ENCODE assay signal across 24 mouse cellular contexts in the genomic region with DNA sequence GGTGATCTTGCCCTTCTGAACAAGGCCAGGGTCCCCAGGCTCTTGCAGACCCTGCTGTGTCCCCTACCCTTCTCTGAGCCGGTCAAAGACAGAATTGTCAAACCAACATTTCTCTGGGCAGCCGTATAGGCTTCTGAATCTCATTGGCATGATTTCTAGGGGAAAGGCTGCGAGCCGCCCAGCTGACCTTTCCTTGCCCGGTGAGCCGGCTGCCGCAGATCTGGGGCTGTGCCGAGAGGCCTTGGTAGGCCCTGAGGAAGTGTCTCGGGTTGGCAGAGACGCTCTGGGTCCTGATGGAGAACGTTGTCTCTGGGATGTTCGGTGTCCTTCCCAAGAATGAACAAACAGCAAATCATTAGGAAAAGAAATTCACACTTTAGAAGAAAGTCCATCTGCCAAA. TPM values are rescaled to one million over a fixed set of nuclear protein-coding genes. Genes with fewer than 3 reads are reported as not detected.
DNase-seq lines count a peak whose midpoint lies in the region; TF ChIP-seq lines count a peak whose summit lies in the region.
"Had no signal": no experiment of that assay in that cellular context is flagged by ENCODE, and none has a peak within 500 bp of the region (broad histone marks: within the 10 kb centered on the region; RNA-seq: fewer than 3 reads in every experiment).

No protein-coding gene starts in this region.

- DNase-seq in gastrocnemius, adult 2 months: peak; percentile 39
- DNase-seq in gastrocnemius, postnatal 14 days: no peak
- DNase-seq in adrenal gland, postnatal 14 days: peak; percentile 75
- DNase-seq in layer of hippocampus, adult 2 months (ENCODE audit: low spot score in 2 of 2): no peak
- DNase-seq in embryo, embryonic 11 days: no peak
- DNase-seq: cerebellum, adult 11-12 months; cerebellum, adult 8-10 months; cerebellum, postnatal 10 days; cerebellum, postnatal 36 days; forebrain, postnatal 0 days; gastrocnemius, postnatal 25 days; heart, adult 18-20 months; heart, postnatal 10 days; heart, postnatal 36 days; kidney, adult 11 months; kidney, adult 8-10 months had no signal

- H3K27ac ChIP-seq in gastrocnemius, adult 2 months: 0 out of 2 replicates have a peak overlapping the region, but pooled peaks have one; percentile 35
- H3K27ac ChIP-seq in brown adipose tissue, adult 24 weeks (replicated peaks; ENCODE audit: low read depth, low read length): peak overlapping the region; percentile 98
- no peak overlapping the region for H3K27ac ChIP-seq in layer of hippocampus, adult 2 months
- H3K27ac ChIP-seq: embryonic facial prominence, embryonic 12.5 days; embryonic facial prominence, embryonic 15.5 days; heart, embryonic 15.5 days; hindbrain, embryonic 10.5 days; hindbrain, embryonic 13.5 days; intestine, embryonic 15.5 days had no signal

- intact Hi-C loops in gastrocnemius, adult 2 months (cut with DNase I): no loop called here
- intact Hi-C loops in gastrocnemius, postnatal 14 days (cut with DNase I; ENCODE audit: low total_unique reads): no loop called here

- peaks cover 4% of the 10 kb centered on the region; the same call in 1 of the 2 replicates for H3K4me1 ChIP-seq in brown adipose tissue, adult 24 weeks (ENCODE audit: control insufficient read depth, insufficient read depth, insufficient read length, low read length)
- H3K4me1 ChIP-seq: embryonic facial prominence, embryonic 12.5 days; embryonic facial prominence, embryonic 15.5 days; heart, embryonic 12.5 days; heart, embryonic 15.5 days; hindbrain, embryonic 10.5 days; hindbrain, embryonic 13.5 days; intestine, embryonic 15.5 days had no signal

- no peak for TF ChIP-seq CTCF in gastrocnemius, adult 2 months (IDR thresholded peaks at IDR 0.05)
- no peak for TF ChIP-seq CTCF in layer of hippocampus, adult 2 months (conservative IDR thresholded peaks at IDR 0.05)

- no peak overlapping the region for H3K4me3 ChIP-seq in gastrocnemius, adult 2 months
- H3K4me3 ChIP-seq in brown adipose tissue, adult 24 weeks (ENCODE audit: insufficient read depth, low read depth, low read length): no peak overlapping the region
- H3K4me3 ChIP-seq in layer of hippocampus, adult 2 months: no peak overlapping the region
- H3K4me3 ChIP-seq: embryonic facial prominence, embryonic 12.5 days; embryonic facial prominence, embryonic 15.5 days; heart, embryonic 12.5 days; heart, embryonic 15.5 days; hindbrain, embryonic 10.5 days; hindbrain, embryonic 13.5 days; intestine, embryonic 15.5 days had no signal

RNA-seq across cellular contexts. Expression of a gene that starts 8.9 kb away (rescaled TPM):
- 1 to 10 TPM; 3.8 to 5.0 TPM for total RNA-seq in gastrocnemius, adult 2 months (2021)
- 1 to 10 TPM; 7.6 to 9.3 TPM for total RNA-seq in gastrocnemius, postnatal 14 days (2021)
- total RNA-seq in adrenal gland, postnatal 14 days (2021): 31.1 and 31.6 TPM in 2 replicates
- polyA plus RNA-seq in brown adipose tissue, adult 24 weeks (2012; ENCODE audit: insufficient read depth, insufficient read length, missing spikeins): 15.9 TPM in 2 replicates
- total RNA-seq in layer of hippocampus, adult 2 months (2021): 10 to 100 TPM; 50.9 to 51.0 TPM

Comparison
In these comparisons a context has a peak if more than half of its experiments do, and no peak if none do; other contexts are left out.
1. DNase-seq: peak in gastrocnemius, adult 2 months (single experiment) and adrenal gland, postnatal 14 days (single experiment); none in gastrocnemius, postnatal 14 days (single experiment), layer of hippocampus, adult 2 months (0 of 2) and embryo, embryonic 11 days (single experiment).